Mouse (Mus musculus) spleen, postnatal 14 days (tissue): Measurements from ENCODE around the gene Acot8.

Experiments
- DNase-seq, 2 experiments: peaks; one replicate each; pipeline ENCODE4 v3.0.0; 2021 to 2022; ENCODE audit warnings: low spot score in 2 of 2

Gene Acot8

DNA sequence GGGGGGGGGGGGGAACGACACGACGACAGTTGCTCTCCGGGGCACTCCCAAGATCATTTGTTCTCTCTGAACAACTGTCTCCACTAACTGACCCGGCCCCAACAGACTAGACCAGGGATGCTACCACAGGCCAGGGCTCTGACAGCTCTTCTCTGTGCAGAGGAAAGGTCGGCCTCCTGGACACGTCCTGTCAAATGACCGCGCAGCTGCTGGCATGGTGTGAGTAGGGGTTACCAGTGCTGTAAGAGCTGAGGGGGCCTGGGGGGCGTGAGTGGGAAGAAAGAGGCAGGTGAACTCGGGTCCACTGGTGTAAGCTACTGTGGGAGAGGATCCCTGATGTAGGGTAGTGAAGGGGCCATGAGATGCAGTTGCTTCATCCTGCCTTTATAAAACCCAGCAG is 46.8 kb downstream of the Acot8 start:
- DNase-seq = no peak

- DNase-seq = no peak
Measured at GRCm38 (mm10) chr2:164754800-164755199, 49.9 kb downstream of the Acot8 start.

GRCm38 (mm10) chr2:164754105-164754504 is 50.6 kb downstream of the Acot8 start:
- DNase-seq = no peak

DNA sequence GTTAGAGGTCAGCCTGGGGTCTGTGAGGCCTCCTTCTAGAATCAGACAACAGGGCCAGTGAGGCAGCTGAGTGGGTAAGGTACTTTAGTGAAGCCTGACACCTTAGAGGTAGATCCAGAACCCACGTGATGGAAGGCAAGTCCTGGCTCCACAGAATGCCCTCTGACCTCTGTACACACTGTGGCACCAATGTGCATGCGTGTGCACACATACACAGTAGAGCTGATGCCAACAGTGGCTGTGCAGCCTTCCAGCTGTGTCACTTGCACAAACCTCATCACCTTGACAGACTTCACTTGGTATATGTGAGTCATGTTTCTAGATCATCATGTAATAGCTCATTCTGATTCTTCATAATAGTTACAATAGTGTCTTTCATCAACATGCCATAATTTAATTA is 52.2 kb downstream of the Acot8 start:
- no peak for DNase-seq

DNA sequence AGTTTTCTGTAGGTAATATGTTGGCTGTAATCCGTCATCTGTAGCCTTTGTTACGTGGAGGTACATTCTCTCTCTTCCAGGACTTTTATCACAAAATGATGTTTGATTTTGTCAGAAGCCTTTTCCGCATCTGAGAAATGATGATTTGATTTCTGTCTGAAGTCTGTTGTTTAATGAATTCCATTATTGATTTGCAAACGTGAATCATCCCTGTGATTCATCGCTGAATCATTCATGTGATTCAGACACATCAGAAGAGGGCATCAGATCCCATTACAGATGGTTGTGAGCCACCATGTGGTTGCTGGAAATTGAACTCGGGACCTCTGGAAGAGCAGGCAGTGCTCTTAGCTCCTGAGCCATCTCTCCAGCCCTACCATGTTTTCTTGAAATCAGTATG is 55.7 kb downstream of the Acot8 start:
- no peak for DNase-seq

DNA sequence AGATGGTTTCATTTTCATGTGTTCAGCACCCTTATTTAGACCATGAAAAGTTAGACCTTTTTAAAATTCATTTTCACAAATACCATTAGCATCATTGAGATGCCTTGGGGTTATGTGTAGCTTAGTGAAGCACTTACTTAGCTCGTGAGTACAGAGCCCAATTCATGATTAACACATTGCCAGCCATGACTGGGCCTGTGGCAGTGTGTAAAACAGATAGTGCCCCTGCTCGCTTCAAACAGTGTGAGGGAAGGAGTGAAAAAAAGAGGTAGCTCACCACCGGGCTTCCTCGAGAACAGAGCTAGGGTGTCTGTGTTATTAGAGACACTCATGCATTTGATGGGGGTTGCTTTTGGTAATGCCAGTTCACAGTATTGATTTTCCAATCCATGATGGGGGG is 56.5 kb downstream of the Acot8 start:
- no peak for DNase-seq

- no peak for DNase-seq
Measured at GRCm38 (mm10) chr2:164746693-164747092, 58.0 kb downstream of the Acot8 start.

- peak; percentile 88 to 93 for DNase-seq
Measured at GRCm38 (mm10) chr2:164745843-164746479, 58.7 kb downstream of the Acot8 start, which contains the start of the genes Wfdc3 and Dnttip1. Gene Wfdc3, minus strand, starts transcription at chr2:164745931. Gene Dnttip1, plus strand, starts transcription at chr2:164745983.

GRCm38 (mm10) chr2:164744987-164745386 is 59.7 kb downstream of the Acot8 start:
- DNase-seq = no peak
